Mouse (Mus musculus) left cerebral cortex, adult 2 months (tissue): ENCODE data around the gene Insr. TPM values are rescaled to one million over a fixed set of nuclear protein-coding genes. Genes with fewer than 3 reads are reported as not detected.

Experiments used
- DNase-seq, 2 experiments: peaks; one replicate each; pipeline ENCODE4 v3.0.0; 2021 to 2022; ENCODE audit warnings: low spot score in 2 of 2, mixed read lengths in 1 of 2; ENCODE audit errors: extremely low spot score in 1 of 2
- H3K27ac ChIP-seq: fragments of 200-600 bp; 2 replicates; pipeline ENCODE4 v1.8.1; 2022
- H3K4me3 ChIP-seq: fragments of 200-600 bp; 2 replicates; pipeline ENCODE4 v1.8.1; 2022
- CTCF ChIP-seq: fragments of 200-600 bp; IDR thresholded peaks from 2 replicates; pipeline ENCODE4 v1.8.1; 2022; ENCODE audit warnings: antibody characterized with exemption, mild to moderate bottlenecking, moderate library complexity
- intact Hi-C: fragments of 180-260 bp; cut with DNase I; formaldehyde crosslinking; loops from one replicate; pipeline ENCODE4 v1.15.1; 2025
- total RNA-seq, 2 experiments: library from RNA; stranded (reverse); gene quantifications; 2 replicates each; pipeline ENCODE4 v1.2.3; 2021

Insr gene
- total RNA-seq, 2 experiments from 2014 or later, result 50.8 to 52.0 TPM

- H3K27ac ChIP-seq, result no peak overlapping the region
- H3K4me3 ChIP-seq, result no peak overlapping the region
- intact Hi-C loops, result no loop called here
- no peak for DNase-seq
- no peak for TF ChIP-seq CTCF
Measured at GRCm38 (mm10) chr8:3302131-3302530, 22.7 kb upstream of the Insr start.

GRCm38 (mm10) chr8:3299322-3299721 is 19.9 kb upstream of the Insr start:
- Histone ChIP-seq H3K27ac (no peak overlapping the region), H3K4me3 (no peak overlapping the region)
- TF ChIP-seq CTCF, result no peak
- intact Hi-C loops, result no loop called here
- DNase-seq, result no peak

- Histone ChIP-seq H3K4me3 (no peak overlapping the region), H3K27ac (no peak overlapping the region)
- no peak for DNase-seq
- intact Hi-C loops, result loop anchor here (2.0 kb wide), 1 partner anchor 37 kb away; no protein-coding TSS in a partner anchor
- TF ChIP-seq CTCF, result peak; percentile 14
Measured at GRCm38 (mm10) chr8:3285824-3286223, 6.4 kb upstream of the Insr start.

- no peak overlapping the region for H3K4me3 ChIP-seq
- no peak for DNase-seq
- TF ChIP-seq CTCF, result no peak
- no peak overlapping the region for H3K27ac ChIP-seq
- intact Hi-C loops, result loop anchor here (2.0 kb wide), 1 partner anchor 38 kb away; no protein-coding TSS in a partner anchor
Measured at GRCm38 (mm10) chr8:3284656-3285055, 5.2 kb upstream of the Insr start.

GRCm38 (mm10) chr8:3281296-3281695 is 1.9 kb upstream of the Insr start:
- Histone ChIP-seq H3K27ac (no peak overlapping the region), H3K4me3 (no peak overlapping the region)
- no peak for TF ChIP-seq CTCF
- no peak for DNase-seq
- intact Hi-C loops, result no loop called here

GRCm38 (mm10) chr8:3280266-3280910 is 971 bp upstream of the Insr start:
- H3K27ac ChIP-seq, result no peak overlapping the region; the same call in 1 of the 2 replicates
- peak in 1 of 2 experiments; percentile 22 for DNase-seq
- peak; percentile 32 for TF ChIP-seq CTCF
- peak overlapping the region; percentile 97 for H3K4me3 ChIP-seq
- intact Hi-C loops, result no loop called here

- Histone ChIP-seq H3K27ac (no peak overlapping the region; the same call in 1 of the 2 replicates), H3K4me3 (peak overlapping the region; percentile 97)
- DNase-seq, result no peak
- intact Hi-C loops, result loop anchor here (1.0 kb wide), 1 partner anchor 58 kb away; no protein-coding TSS in a partner anchor
- TF ChIP-seq CTCF, result no peak
Measured at GRCm38 (mm10) chr8:3279721-3280077, 282 bp upstream of the Insr start.

GRCm38 (mm10) chr8:3278181-3278820 is 1.1 kb downstream of the Insr start:
- TF ChIP-seq CTCF, result peak; percentile 17
- Histone ChIP-seq H3K27ac (peak overlapping the region; percentile 86), H3K4me3 (peak overlapping the region; percentile 97)
- intact Hi-C loops, result no loop called here
- DNase-seq, result no peak

GRCm38 (mm10) chr8:3277266-3277665 is 2.2 kb downstream of the Insr start:
- no peak overlapping the region for H3K27ac ChIP-seq
- intact Hi-C loops, result no loop called here
- no peak for TF ChIP-seq CTCF
- no peak for DNase-seq
- peak overlapping the region; percentile 97; the same call in 1 of the 2 replicates for H3K4me3 ChIP-seq

- Histone ChIP-seq H3K4me3 (no peak overlapping the region), H3K27ac (no peak overlapping the region)
- TF ChIP-seq CTCF, result no peak
- intact Hi-C loops, result no loop called here
- no peak for DNase-seq
Measured at GRCm38 (mm10) chr8:3276009-3276408, 3.4 kb downstream of the Insr start.

GRCm38 (mm10) chr8:3275189-3275588 is 4.2 kb downstream of the Insr start:
- Histone ChIP-seq H3K27ac (no peak overlapping the region), H3K4me3 (no peak overlapping the region)
- intact Hi-C loops, result no loop called here
- no peak for DNase-seq
- no peak for TF ChIP-seq CTCF

GRCm38 (mm10) chr8:3273799-3274198 is 5.6 kb downstream of the Insr start:
- no peak overlapping the region for H3K4me3 ChIP-seq
- intact Hi-C loops, result no loop called here
- no peak for TF ChIP-seq CTCF
- no peak overlapping the region for H3K27ac ChIP-seq
- DNase-seq, result no peak

- DNase-seq, result no peak
- intact Hi-C loops, result no loop called here
- no peak for TF ChIP-seq CTCF
- Histone ChIP-seq H3K27ac (no peak overlapping the region), H3K4me3 (no peak overlapping the region)
Measured at GRCm38 (mm10) chr8:3267449-3267761, 12.0 kb downstream of the Insr start.
